Mouse (Mus musculus) ES-E14 (cell line): ENCODE measurements at regions not wholly inside any gene's neighbourhood (a gene's known extent, or its start where the extent isn't known, plus 50 kb on each side); places are given as distances from the start of the nearest gene placed in this dataset.

Source experiments
- DNase-seq: peaks from one replicate; pipeline ENCODE4 v3.0.0-alpha.2; 2013; ENCODE audit warnings: low read depth, low spot score
- H3K27ac ChIP-seq: 2 replicates; pipeline ENCODE4 v1.5.1; 2012; ENCODE audit warnings: low read depth, mild to moderate bottlenecking, low read length, moderate library complexity, mixed read lengths; ENCODE audit not compliant: poor library complexity, insufficient read depth, severe bottlenecking
- H3K36me3 ChIP-seq: 2 replicates; pipeline ENCODE4 v1.6.1; 2012; ENCODE audit warnings: mild to moderate bottlenecking, low read length, moderate library complexity, mixed read lengths; ENCODE audit not compliant: control insufficient read depth, poor library complexity, insufficient read depth, severe bottlenecking
- H3K4me1 ChIP-seq, 2 experiments: fragments of 150-350 bp in 1 of 2; sonication (generic) in 1 of 2; 2 replicates each; pipeline ENCODE4 v1.6.1; 2012; ENCODE audit warnings: low read length in 2 of 2, mild to moderate bottlenecking in 1 of 2, mixed read lengths in 1 of 2; ENCODE audit not compliant: control insufficient read depth in 2 of 2, insufficient read depth in 2 of 2, poor library complexity in 1 of 2
- H3K4me3 ChIP-seq, 2 experiments: fragments of 150-350 bp in 1 of 2; sonication (generic) in 1 of 2; 2 replicates each; pipeline ENCODE4 v1.5.1; 2012; ENCODE audit warnings: low read length in 2 of 2, low read depth in 1 of 2, mild to moderate bottlenecking in 1 of 2, mixed read lengths in 1 of 2; ENCODE audit not compliant: insufficient read depth in 1 of 2, poor library complexity in 1 of 2, severe bottlenecking in 1 of 2
- H3K9ac ChIP-seq: 2 replicates; pipeline ENCODE4 v1.6.1; 2012; ENCODE audit warnings: low read depth, mild to moderate bottlenecking, low read length, mixed read lengths; ENCODE audit not compliant: poor library complexity, insufficient read depth, severe bottlenecking
- H3K9me3 ChIP-seq: fragments of 150-350 bp; sonication (generic); 2 replicates; pipeline ENCODE4 v1.6.1; 2012; ENCODE audit warnings: low read depth, mild to moderate bottlenecking, low read length; ENCODE audit not compliant: control insufficient read depth, insufficient read depth
- CHD2 ChIP-seq: IDR thresholded peaks from 2 replicates; pipeline ENCODE4 v1.6.1; 2014; ENCODE audit warnings: mild to moderate bottlenecking, low read depth, low read length, inconsistent platforms
- HCFC1 ChIP-seq: IDR thresholded peaks from 2 replicates; pipeline ENCODE4 v1.6.1; 2012; ENCODE audit warnings: low read length, inconsistent platforms, borderline replicate concordance; ENCODE audit not compliant: insufficient read depth
- MAFK ChIP-seq: IDR thresholded peaks from 2 replicates; pipeline ENCODE4 v1.6.1; 2014; ENCODE audit warnings: mild to moderate bottlenecking, low read depth, low read length, inconsistent platforms; ENCODE audit not compliant: insufficient read depth
- ZC3H11A ChIP-seq: IDR thresholded peaks from 2 replicates; pipeline ENCODE4 v1.6.1; 2012; ENCODE audit warnings: low read depth, mild to moderate bottlenecking, inconsistent platforms, low read length, borderline replicate concordance
- ZNF384 ChIP-seq: IDR thresholded peaks from 2 replicates; pipeline ENCODE4 v1.6.1; 2012; ENCODE audit warnings: low read depth, low read length, inconsistent platforms
- in situ Hi-C, 2 experiments: fragments of 600-800 bp; cut with MboI; formaldehyde crosslinking; loops; one replicate each; pipeline ENCODE4 v1.15.1; 2025; ENCODE audit warnings: low sequenced_read_pairs in 2 of 2, inconsistent platforms in 1 of 2; ENCODE audit not compliant: unreplicated experiment in 2 of 2

GRCm38 (mm10) chr5:76420606-76421005 lies 57.0 kb upstream of the Nmu start:
- Histone ChIP-seq H3K4me3 (no peak overlapping the region), H3K9ac (no peak overlapping the region), H3K4me1 (no peaks in the 10 kb centered on the region), H3K9me3 (no peaks in the 10 kb centered on the region), H3K36me3 (no peaks in the 10 kb centered on the region; the same call in 1 of the 2 replicates), H3K27ac (no peak overlapping the region)
- DNase-seq = no peak
- TF ChIP-seq ZNF384 (no peak), CHD2 (no peak), ZC3H11A (no peak), MAFK (no peak), HCFC1 (no peak)
- in situ Hi-C loops = no loop called here

DNA sequence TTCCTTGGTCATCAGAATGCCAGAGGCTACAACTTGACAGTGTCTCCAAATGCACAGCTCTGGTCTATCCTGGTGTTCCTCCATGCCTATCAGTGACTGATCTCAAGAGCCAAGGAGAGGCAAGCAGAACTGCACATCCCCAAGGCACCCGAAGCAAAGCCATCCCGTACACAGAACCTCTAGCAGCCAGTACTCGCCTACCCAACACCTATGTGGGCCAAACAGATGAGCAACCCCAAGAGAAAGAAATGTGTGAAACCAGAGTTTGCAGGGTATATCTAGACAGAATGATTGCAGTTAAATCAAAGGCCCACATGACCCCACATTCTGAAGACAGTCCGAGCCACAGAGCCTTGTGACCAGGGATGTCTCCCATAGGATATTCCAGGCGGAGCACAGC lies 60.0 kb upstream of the Nmu start:
- Histone ChIP-seq H3K4me3 (no peak overlapping the region), H3K9ac (no peak overlapping the region), H3K4me1 (no peaks in the 10 kb centered on the region), H3K27ac (no peak overlapping the region), H3K9me3 (peaks cover 2% of the 10 kb centered on the region; the same call in 1 of the 2 replicates), H3K36me3 (no peaks in the 10 kb centered on the region; the same call in 1 of the 2 replicates)
- TF ChIP-seq HCFC1 (no peak), MAFK (no peak), ZC3H11A (no peak), CHD2 (no peak), ZNF384 (no peak)
- in situ Hi-C loops = no loop called here
- DNase-seq = no peak

- no peak for DNase-seq
- Histone ChIP-seq H3K4me1 (no peaks in the 10 kb centered on the region), H3K9me3 (peaks cover 2% of the 10 kb centered on the region; the same call in 1 of the 2 replicates), H3K9ac (no peak overlapping the region), H3K36me3 (no peaks in the 10 kb centered on the region; the same call in 1 of the 2 replicates), H3K27ac (no peak overlapping the region), H3K4me3 (no peak overlapping the region)
- in situ Hi-C loops = no loop called here
- no peak for TF ChIP-seq HCFC1
- no peak for TF ChIP-seq ZC3H11A
- no peak for TF ChIP-seq ZNF384
- TF ChIP-seq MAFK = no peak
- TF ChIP-seq CHD2 = no peak
These were observed 58.2 kb upstream of the Gm7271 start for GRCm38 (mm10) chr5:76425680-76426079.

DNA sequence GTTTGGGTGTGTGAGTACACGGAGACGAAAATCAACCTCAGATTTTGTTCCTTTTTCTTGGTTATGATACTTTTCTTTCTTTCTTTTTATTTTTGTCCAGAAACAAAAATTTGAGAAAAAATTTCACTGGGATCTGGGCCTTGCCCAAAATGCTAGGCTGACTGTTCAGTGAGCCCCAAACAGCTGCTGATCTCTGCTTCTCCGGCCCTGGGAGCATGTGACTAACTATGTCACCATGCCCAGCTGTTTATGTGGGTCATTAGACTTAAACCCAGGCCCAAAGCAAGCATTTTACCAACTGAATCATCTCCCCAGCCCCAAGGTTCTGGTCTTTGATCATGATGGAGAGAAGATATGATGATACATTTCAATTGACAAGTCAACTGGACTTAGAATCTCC lies 56.3 kb upstream of the Gm7271 start:
- H3K36me3 ChIP-seq = no peaks in the 10 kb centered on the region; the same call in 1 of the 2 replicates
- in situ Hi-C loops = no loop called here
- DNase-seq = no peak
- H3K9me3 ChIP-seq = peaks cover 2% of the 10 kb centered on the region; the same call in 1 of the 2 replicates
- no peaks in the 10 kb centered on the region for H3K4me1 ChIP-seq
- H3K27ac ChIP-seq = no peak overlapping the region
- TF ChIP-seq HCFC1 (no peak), CHD2 (no peak), ZNF384 (no peak), ZC3H11A (no peak), MAFK (no peak)
- no peak overlapping the region for H3K9ac ChIP-seq
- no peak overlapping the region for H3K4me3 ChIP-seq

DNA sequence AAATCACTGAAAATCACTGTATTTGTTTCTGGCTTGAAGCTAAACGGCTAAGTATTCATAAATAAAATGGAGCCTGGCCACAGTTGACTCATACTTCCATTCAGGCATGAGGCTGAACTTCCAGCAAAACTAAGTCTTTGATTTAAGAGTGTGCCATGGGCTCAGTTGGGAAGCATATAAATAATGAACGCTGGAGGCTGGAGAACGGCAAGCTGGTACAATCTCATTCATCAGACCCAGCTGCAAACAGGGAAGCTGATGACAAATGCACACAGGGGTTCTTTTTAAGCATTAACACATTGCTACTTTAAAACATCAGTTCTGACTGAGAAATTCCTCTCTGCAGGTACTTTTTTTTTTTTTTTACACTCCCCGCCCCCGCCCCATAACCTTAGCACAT lies 54.4 kb upstream of the Gm7271 start:
- in situ Hi-C loops = no loop called here
- H3K9ac ChIP-seq = no peak overlapping the region
- no peak for TF ChIP-seq CHD2
- no peak for TF ChIP-seq ZC3H11A
- TF ChIP-seq ZNF384 = no peak
- no peak for TF ChIP-seq HCFC1
- no peak for TF ChIP-seq MAFK
- peaks cover 2% of the 10 kb centered on the region; the same call in 1 of the 2 replicates for H3K9me3 ChIP-seq
- no peak overlapping the region for H3K4me3 ChIP-seq
- no peak overlapping the region for H3K27ac ChIP-seq
- no peaks in the 10 kb centered on the region for H3K4me1 ChIP-seq
- DNase-seq = no peak
- H3K36me3 ChIP-seq = no peaks in the 10 kb centered on the region; the same call in 1 of the 2 replicates
